Mouse (Mus musculus) limb, embryonic 12.5 days (tissue): ENCODE results near the gene 5430419D17Rik. TPM values are rescaled to one million over a fixed set of nuclear protein-coding genes. Genes with fewer than 3 reads are reported as not detected.

Source experiments
- ATAC-seq: fragments of 200-750 bp; cut with Nextera tagmentation; 2 replicates; pipeline ENCODE4 v1.8.0; 2017; ENCODE audit warnings: low read depth, moderate TSS enrichment; ENCODE audit not compliant: insufficient number of reproducible peaks, insufficient read depth, low FRiP score, low TSS enrichment
- H3K27ac ChIP-seq: fragments of 300-500 bp; sonication (generic); 2 replicates; pipeline ENCODE4 v1.5.1; 2016; ENCODE audit warnings: mild to moderate bottlenecking, moderate library complexity
- H3K27me3 ChIP-seq: fragments of 300-500 bp; sonication (generic); 2 replicates; pipeline ENCODE4 v1.6.1; 2016; ENCODE audit warnings: mild to moderate bottlenecking, moderate library complexity
- H3K36me3 ChIP-seq: fragments of 300-500 bp; sonication (generic); 2 replicates; pipeline ENCODE4 v1.6.1; 2016; ENCODE audit warnings: mild to moderate bottlenecking, moderate library complexity
- H3K4me1 ChIP-seq: fragments of 300-500 bp; sonication (generic); replicated peaks from 2 replicates; pipeline ENCODE4 v1.6.1; 2016
- H3K4me2 ChIP-seq: fragments of 300-500 bp; sonication (generic); 2 replicates; pipeline ENCODE4 v1.6.1; 2016; ENCODE audit warnings: mild to moderate bottlenecking, moderate library complexity
- H3K4me3 ChIP-seq: fragments of 300-500 bp; sonication (generic); replicated peaks from 2 replicates; pipeline ENCODE4 v1.5.1; 2016; ENCODE audit warnings: mild to moderate bottlenecking
- H3K9ac ChIP-seq: fragments of 300-500 bp; sonication (generic); replicated peaks from 2 replicates; pipeline ENCODE4 v1.6.1; 2016; ENCODE audit warnings: mild to moderate bottlenecking, moderate library complexity
- H3K9me3 ChIP-seq: fragments of 300-500 bp; sonication (generic); 2 replicates; pipeline ENCODE4 v1.6.1; 2016; ENCODE audit warnings: mild to moderate bottlenecking, moderate library complexity
- WGBS: fragments of 180-500 bp; shearing (Covaris S2); methylation state at CpG from one replicate; pipeline ENCODE4 v1.1.7; 2016; 5-methylcytosine and 5-hydroxymethylcytosine counted together
- polyA plus RNA-seq: library from polyadenylated mRNA; unstranded; fragments of >200 nt; fragmentation: Nextera tagmentation; extraction: Ambion mirVana; gene quantifications from 2 replicates; pipeline ENCODE4 v1.2.1, GENCODE M21; 2016

5430419D17Rik gene
- polyA plus RNA-seq, 1 experiment from 2014 or later: not detected

GRCm38 (mm10) chr7:131314493-131314892, 140.3 kb downstream of the 5430419D17Rik start:
- Histone ChIP-seq H3K9me3 (no peaks in the 10 kb centered on the region), H3K4me2 (no peak overlapping the region), H3K4me3 (no peak overlapping the region), H3K27me3 (no peaks in the 10 kb centered on the region; the same call in 1 of the 2 replicates), H3K36me3 (no peaks in the 10 kb centered on the region), H3K27ac (no peak overlapping the region), H3K9ac (no peak overlapping the region), H3K4me1 (no peaks in the 10 kb centered on the region)
- no peak for ATAC-seq
- 79% methylated on average over 7 of the region's 7 CpGs for WGBS

GRCm38 (mm10) chr7:131317587-131317986, 143.4 kb downstream of the 5430419D17Rik start:
- Histone ChIP-seq H3K27ac (no peak overlapping the region), H3K9ac (no peak overlapping the region), H3K4me2 (no peak overlapping the region), H3K27me3 (no peaks in the 10 kb centered on the region; the same call in 1 of the 2 replicates), H3K4me3 (no peak overlapping the region), H3K9me3 (no peaks in the 10 kb centered on the region), H3K4me1 (no peaks in the 10 kb centered on the region), H3K36me3 (no peaks in the 10 kb centered on the region)
- WGBS: 61% methylated on average over 12 of the region's 12 CpGs
- no peak for ATAC-seq

- H3K4me1 ChIP-seq: no peaks in the 10 kb centered on the region
- no peak overlapping the region for H3K9ac ChIP-seq
- H3K4me3 ChIP-seq: no peak overlapping the region
These were observed 144.1 kb downstream of the 5430419D17Rik start for GRCm38 (mm10) chr7:131318340-131318739.

GRCm38 (mm10) chr7:131322192-131322591, 148.0 kb downstream of the 5430419D17Rik start, which contains the start of gene Cuzd1:
Gene Cuzd1 (minus strand): TSS chr7:131322292.
- H3K4me2 ChIP-seq: no peak within 1 kb of the TSS
- H3K4me3 ChIP-seq: no peak within 1 kb of the TSS
- H3K9me3 ChIP-seq: no peaks in the 10 kb centered on the region
- no peak within 1 kb of the TSS for H3K27ac ChIP-seq
- 93% methylated on average over 2 of the region's 2 CpGs for WGBS
- H3K4me1 ChIP-seq: no peaks in the 10 kb centered on the region
- H3K9ac ChIP-seq: no peak within 1 kb of the TSS
- H3K27me3 ChIP-seq: no peaks in the 10 kb centered on the region
- ATAC-seq: no peak
- no peaks in the 10 kb centered on the region for H3K36me3 ChIP-seq

More at GRCm38 (mm10) chr7:131318340-131318739, 144.1 kb downstream of the 5430419D17Rik start:
- WGBS: 83% methylated on average over 5 of the region's 7 CpGs
- ATAC-seq: no peak
- H3K9me3 ChIP-seq: no peaks in the 10 kb centered on the region
- H3K27me3 ChIP-seq: no peaks in the 10 kb centered on the region; the same call in 1 of the 2 replicates
- H3K4me2 ChIP-seq: no peak overlapping the region
- no peak overlapping the region for H3K27ac ChIP-seq
- H3K36me3 ChIP-seq: no peaks in the 10 kb centered on the region

GRCm38 (mm10) chr7:131327054-131327453, 152.9 kb downstream of the 5430419D17Rik start:
- 90% methylated on average over 5 of the region's 5 CpGs for WGBS
- no peaks in the 10 kb centered on the region for H3K36me3 ChIP-seq
- no peak overlapping the region for H3K27ac ChIP-seq
- H3K9me3 ChIP-seq: no peaks in the 10 kb centered on the region
- no peak overlapping the region for H3K4me2 ChIP-seq
- ATAC-seq: no peak
- H3K4me3 ChIP-seq: no peak overlapping the region
- H3K4me1 ChIP-seq: no peaks in the 10 kb centered on the region
- H3K27me3 ChIP-seq: no peaks in the 10 kb centered on the region
- no peak overlapping the region for H3K9ac ChIP-seq

DNA sequence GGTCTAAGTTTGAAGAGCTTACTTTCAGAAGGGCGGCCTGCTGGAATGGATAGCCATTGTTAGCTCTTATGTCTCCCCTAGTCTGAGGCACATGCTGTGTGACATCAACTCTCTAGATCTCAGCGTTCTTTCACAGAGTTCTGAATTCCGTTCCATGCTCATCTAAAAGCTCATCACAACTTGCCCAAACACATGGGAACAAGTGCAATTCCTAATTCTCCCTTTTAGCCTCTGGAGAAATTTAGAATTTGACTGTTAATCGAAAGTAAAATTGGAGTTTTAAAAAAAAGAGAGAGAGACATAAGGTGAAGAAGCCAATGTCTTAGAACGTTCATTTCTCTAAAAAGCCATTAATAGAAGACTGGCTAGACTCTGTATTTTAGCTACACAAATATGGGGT, 155.2 kb downstream of the 5430419D17Rik start, which contains the start of gene Fam24b:
Fam24b (minus strand) TSS at position 101 of the 400 bp plus-strand sequence.
- WGBS: 91% methylated on average over 5 of the region's 5 CpGs
- Histone ChIP-seq H3K4me1 (no peaks in the 10 kb centered on the region), H3K27me3 (no peaks in the 10 kb centered on the region), H3K4me2 (no peak within 1 kb of the TSS), H3K36me3 (no peaks in the 10 kb centered on the region), H3K9me3 (no peaks in the 10 kb centered on the region), H3K9ac (no peak within 1 kb of the TSS), H3K4me3 (no peak within 1 kb of the TSS), H3K27ac (no peak within 1 kb of the TSS)
- ATAC-seq: no peak

DNA sequence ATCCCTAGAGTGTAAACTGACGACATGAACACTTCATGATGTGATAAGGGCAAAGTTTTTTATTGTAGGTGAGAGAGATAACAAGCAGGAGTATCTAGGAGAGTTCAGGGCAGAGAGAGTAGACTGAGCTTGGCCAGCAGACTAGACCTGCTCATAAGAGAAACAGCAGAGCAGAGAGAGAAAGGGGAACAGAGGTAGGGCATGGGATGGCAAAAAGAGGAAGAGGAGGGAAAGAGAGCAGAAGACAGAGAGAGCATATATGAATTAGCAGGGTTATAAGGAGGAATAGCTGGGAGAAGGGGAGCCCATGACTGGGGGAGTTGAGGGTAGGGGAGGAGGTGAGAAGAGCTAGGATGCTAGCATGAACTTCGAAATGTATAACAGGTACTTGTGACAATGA, 157.5 kb downstream of the 5430419D17Rik start:
- Histone ChIP-seq H3K4me1 (no peaks in the 10 kb centered on the region), H3K36me3 (no peaks in the 10 kb centered on the region), H3K9ac (no peak overlapping the region), H3K4me3 (no peak overlapping the region), H3K9me3 (no peaks in the 10 kb centered on the region), H3K27me3 (no peaks in the 10 kb centered on the region), H3K27ac (no peak overlapping the region), H3K4me2 (no peak overlapping the region)
- no peak for ATAC-seq
- WGBS: 78% methylated on average over 2 of the region's 2 CpGs

- no peaks in the 10 kb centered on the region for H3K27me3 ChIP-seq
- no peak within 1 kb of the TSS for H3K4me3 ChIP-seq
- H3K4me1 ChIP-seq: no peaks in the 10 kb centered on the region; the same call in 1 of the 2 replicates
- ATAC-seq: no peak
- H3K9me3 ChIP-seq: no peaks in the 10 kb centered on the region
- 50% methylated on average over 1 of the region's 1 CpGs for WGBS
- H3K4me2 ChIP-seq: no peak within 1 kb of the TSS
- H3K27ac ChIP-seq: no peak within 1 kb of the TSS
- no peak within 1 kb of the TSS for H3K9ac ChIP-seq
- peaks cover 4% of the 10 kb centered on the region; the same call in 1 of the 2 replicates for H3K36me3 ChIP-seq
These were observed 159.4 kb downstream of the 5430419D17Rik start, which contains the start of gene Fam24a for GRCm38 (mm10) chr7:131333564-131333963. Gene Fam24a (plus strand): TSS chr7:131333864.

GRCm38 (mm10) chr7:131337502-131338068, 163.4 kb downstream of the 5430419D17Rik start:
- Histone ChIP-seq H3K4me1 (no peaks in the 10 kb centered on the region; the same call in 1 of the 2 replicates), H3K27ac (no peak overlapping the region), H3K9ac (no peak overlapping the region), H3K4me3 (no peak overlapping the region), H3K9me3 (no peaks in the 10 kb centered on the region), H3K4me2 (no peak overlapping the region), H3K27me3 (no peaks in the 10 kb centered on the region), H3K36me3 (peaks cover 35% of the 10 kb centered on the region)
- no peak for ATAC-seq
- 62% methylated on average over 8 of the region's 8 CpGs for WGBS

GRCm38 (mm10) chr7:131345856-131346541, 171.8 kb downstream of the 5430419D17Rik start:
- 0 out of 2 replicates have a peak overlapping the region, but pooled peaks have one; percentile 29 for H3K27ac ChIP-seq
- peaks cover 68% of the 10 kb centered on the region for H3K36me3 ChIP-seq
- no peaks in the 10 kb centered on the region for H3K9me3 ChIP-seq
- no peak for ATAC-seq
- H3K27me3 ChIP-seq: no peaks in the 10 kb centered on the region
- no peak overlapping the region for H3K9ac ChIP-seq
- no peak overlapping the region for H3K4me2 ChIP-seq
- no peaks in the 10 kb centered on the region for H3K4me1 ChIP-seq
- 80% methylated on average over 7 of the region's 7 CpGs for WGBS
- H3K4me3 ChIP-seq: no peak overlapping the region
